Mouse (Mus musculus): ENCODE measurements around the gene Gm45623. TPM values are rescaled to one million over a fixed set of nuclear protein-coding genes. Genes with fewer than 3 reads are reported as not detected.

The Gm45623 gene
- polyA plus RNA-seq (2012; rRNA removed): 1.4 and 1.6 TPM in 2 replicates

DNA sequence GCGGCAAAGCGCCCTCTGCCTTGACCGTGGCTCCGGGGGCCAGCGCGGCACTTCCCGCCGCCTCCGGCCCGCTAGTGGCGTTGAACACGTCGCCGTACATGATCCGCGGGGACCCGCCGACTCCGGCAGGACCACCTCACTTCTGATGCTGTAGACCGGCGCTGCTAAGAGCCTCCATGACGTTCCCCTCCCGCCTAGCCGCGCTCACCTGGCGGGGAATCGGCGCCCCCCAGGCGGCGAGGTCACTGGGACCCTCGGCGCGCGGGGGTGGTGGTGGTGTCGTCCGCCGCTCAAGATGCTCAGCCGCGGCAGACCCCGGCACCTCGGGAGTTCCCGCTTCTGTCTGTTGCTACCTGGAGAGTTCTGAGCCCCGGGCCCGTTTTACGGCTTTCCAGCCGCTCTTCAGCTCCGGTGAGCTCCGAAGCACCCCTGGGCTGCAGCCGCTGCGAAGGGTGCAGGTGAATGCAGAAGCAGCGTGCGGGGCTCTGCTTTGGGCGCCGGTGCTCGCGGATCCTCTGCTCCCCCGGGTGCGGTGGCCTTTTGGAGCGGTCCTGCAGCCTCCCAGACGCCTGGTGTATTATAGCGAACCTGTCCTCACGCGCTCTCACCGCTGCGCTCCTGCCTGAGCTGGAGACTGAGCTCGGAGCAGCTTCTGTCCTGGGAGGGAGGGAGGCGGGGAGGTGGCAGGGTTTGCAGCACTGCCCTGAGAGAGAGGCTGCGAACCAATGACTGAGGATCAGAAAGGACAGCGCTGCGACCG lies at the start of gene Gm45623:
Gene Gm45623, minus strand, starts transcription at position 636 of the 760 bp plus-strand sequence.

GRCm38 (mm10) chr13:56702469-56703221 lies 51.0 kb downstream of the Gm45623 start, which contains the start of gene Smad5:
Gene Smad5, plus strand, starts transcription at chr13:56703010.

Other genes with a start within 250 kb of the Gm45623 start
- 3.4 and 3.8 TPM in 2 replicates for gene Fbxl21, start 231.4 kb downstream of the Gm45623 start, polyA plus RNA-seq (2012; rRNA removed)
- gene Lect2, start 205.3 kb downstream of the Gm45623 start, polyA plus RNA-seq (2012; rRNA removed): 0.09 TPM in 1 of 2 replicates, not detected in the other
- 8.6 and 30.9 TPM in 2 replicates for gene Tgfbi, start 144.3 kb downstream of the Gm45623 start, polyA plus RNA-seq (2012; rRNA removed)
- gene Smad5, start 50.8 kb downstream of the Gm45623 start, polyA plus RNA-seq (2012; rRNA removed): 47.9 and 51.1 TPM in 2 replicates
- gene Trpc7, start 142.2 kb upstream of the Gm45623 start, polyA plus RNA-seq (2012; rRNA removed): 2.7 and 3.3 TPM in 2 replicates